Mouse (Mus musculus): ENCODE measurements around the gene Vmn2r57. TPM values are rescaled to one million over a fixed set of nuclear protein-coding genes. Genes with fewer than 3 reads are reported as not detected.

The Vmn2r57 gene
- polyA plus RNA-seq (2021; fragmentation: Nextera tagmentation): 0.78 and 0.87 TPM in 2 replicates
- long read RNA-seq, experiment 1, partial matches to known transcripts: 0 of 1 reads
- long read RNA-seq, experiment 1, other reads (novel, unspliced or antisense): 1 of 1 reads
- long read RNA-seq, experiment 2: 0 reads

DNA sequence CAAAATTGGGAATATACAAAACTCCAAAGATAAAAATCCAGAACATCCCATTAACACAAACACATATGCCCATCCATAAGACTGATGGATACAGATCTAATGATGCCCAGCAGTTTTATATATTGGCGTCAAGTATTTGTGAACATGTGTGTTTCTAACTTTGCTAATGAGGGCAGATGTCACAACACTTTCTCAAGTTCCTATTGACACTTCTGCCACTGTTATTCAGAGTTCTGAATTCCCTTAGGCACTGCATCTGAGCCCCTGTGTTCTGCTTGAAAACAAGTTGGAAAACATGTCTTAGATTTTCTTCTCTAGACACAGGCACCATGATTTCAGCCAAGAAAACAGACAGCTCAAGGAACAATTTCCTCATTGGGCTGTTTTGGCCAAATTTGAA, at the start of gene Vmn2r57:
TSS of gene Vmn2r57 (minus strand) at position 101 of the 400 bp plus-strand sequence.

DNA sequence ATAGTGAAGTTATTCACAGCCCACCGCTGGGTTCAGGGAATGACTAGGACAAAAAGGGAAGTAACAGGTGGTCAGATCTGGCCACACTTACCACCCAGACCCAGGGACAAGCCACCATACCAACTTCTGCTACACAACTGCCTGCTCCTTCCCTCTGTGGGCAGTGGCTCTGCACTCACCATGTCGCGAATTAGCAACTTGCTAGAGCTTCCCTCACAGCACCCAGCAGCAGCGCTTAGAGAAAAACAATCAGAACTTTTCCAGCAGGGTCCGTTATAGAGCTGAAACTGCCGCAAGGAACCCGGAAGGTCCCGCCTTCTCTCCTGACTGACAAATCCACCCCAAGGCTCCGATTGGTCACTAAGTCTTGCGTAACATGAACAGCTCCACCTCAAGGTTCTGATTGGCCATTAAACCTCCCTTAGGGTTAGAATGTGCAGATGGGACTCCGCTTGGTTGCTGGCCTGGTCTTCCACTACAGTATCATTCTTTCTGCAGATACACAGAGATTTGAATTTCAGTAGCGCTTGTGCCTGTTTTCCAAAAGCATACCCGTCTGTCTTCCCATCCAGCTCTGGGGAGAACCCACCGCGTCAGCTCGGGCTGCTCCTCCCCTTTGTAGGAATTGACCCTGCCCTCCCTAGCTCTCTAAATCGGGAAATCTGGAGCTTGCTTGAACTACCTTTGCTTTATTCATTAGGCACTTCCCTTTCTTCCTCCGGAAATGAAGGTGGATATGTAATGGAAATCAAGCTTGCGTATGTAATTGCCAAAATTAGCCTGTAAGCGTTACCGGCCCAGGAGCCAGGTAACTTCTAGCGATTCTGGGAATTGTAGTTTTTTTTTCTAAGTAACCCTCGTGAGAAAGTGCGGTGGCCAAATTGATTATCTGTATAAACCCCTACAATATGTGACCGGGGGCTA, 55.2 kb downstream of the Vmn2r57 start, which contains the start of gene AI987944:
TSS of gene AI987944 (minus strand) at position 332 of the 924 bp plus-strand sequence.

Other genes with a start within 250 kb of the Vmn2r57 start
- 8.8 and 11.4 TPM in 2 replicates for gene AI987944, start 55.3 kb downstream of the Vmn2r57 start, polyA plus RNA-seq (2021; fragmentation: Nextera tagmentation)
- 0.19 and 0.20 TPM in 2 replicates for gene Gm20449, start 50.7 kb upstream of the Vmn2r57 start, polyA plus RNA-seq (2021; fragmentation: Nextera tagmentation)
- 6.4 and 8.0 TPM in 2 replicates for gene AW146154, start 51.2 kb upstream of the Vmn2r57 start, polyA plus RNA-seq (2021; fragmentation: Nextera tagmentation)
- not detected in 2 replicates for gene Gm6871, start 125.0 kb upstream of the Vmn2r57 start, polyA plus RNA-seq (2021; fragmentation: Nextera tagmentation)
- gene 2610021A01Rik, start 150.5 kb upstream of the Vmn2r57 start, polyA plus RNA-seq (2021; fragmentation: Nextera tagmentation): 9.1 and 9.4 TPM in 2 replicates
- gene Zfp788, start 184.5 kb upstream of the Vmn2r57 start, polyA plus RNA-seq (2021; fragmentation: Nextera tagmentation): 9.0 and 9.7 TPM in 2 replicates